Mouse (Mus musculus) neural tube, embryonic 12.5 days (tissue): ENCODE measurements around the gene Slc39a3. TPM values are rescaled to one million over a fixed set of nuclear protein-coding genes. Genes with fewer than 3 reads are reported as not detected.
A peak's percentile ranks its signal among the peaks of the same experiment; 100 is the strongest.
"Not testable (repeated sequence)": the region's sequence is repeated elsewhere in the genome, so short reads cannot be mapped to it uniquely, and the experiment has no call there.

Experiments used
- ATAC-seq: fragments of 200-750 bp; cut with Nextera tagmentation; 2 replicates; pipeline ENCODE4 v1.8.0; 2017; ENCODE audit warnings: low read depth, mild to moderate bottlenecking, moderate TSS enrichment, moderate library complexity; ENCODE audit not compliant: low FRiP score
- H3K27ac ChIP-seq: fragments of 300-500 bp; sonication (generic); 2 replicates; pipeline ENCODE4 v1.5.1; 2016
- H3K27me3 ChIP-seq: fragments of 300-500 bp; sonication (generic); replicated peaks from 2 replicates; pipeline ENCODE4 v1.6.1; 2016; ENCODE audit warnings: mild to moderate bottlenecking
- H3K36me3 ChIP-seq: fragments of 300-500 bp; sonication (generic); 2 replicates; pipeline ENCODE4 v1.6.1; 2016; ENCODE audit warnings: mild to moderate bottlenecking
- H3K4me1 ChIP-seq: fragments of 300-500 bp; sonication (generic); 2 replicates; pipeline ENCODE4 v1.6.1; 2016
- H3K4me2 ChIP-seq: fragments of 300-500 bp; sonication (generic); replicated peaks from 2 replicates; pipeline ENCODE4 v1.6.1; 2016; ENCODE audit warnings: mild to moderate bottlenecking
- H3K4me3 ChIP-seq: fragments of 300-500 bp; sonication (generic); 2 replicates; pipeline ENCODE4 v1.5.1; 2016
- H3K9ac ChIP-seq: fragments of 300-500 bp; sonication (generic); 2 replicates; pipeline ENCODE4 v1.6.1; 2016; ENCODE audit warnings: mild to moderate bottlenecking
- H3K9me3 ChIP-seq: fragments of 300-500 bp; sonication (generic); 2 replicates; pipeline ENCODE4 v1.6.1; 2016; ENCODE audit warnings: mild to moderate bottlenecking
- WGBS: fragments of 180-500 bp; shearing (Covaris S2); methylation state at CpG from one replicate; pipeline ENCODE4 v1.1.7; 2016; 5-methylcytosine and 5-hydroxymethylcytosine counted together
- polyA plus RNA-seq: library from polyadenylated mRNA; unstranded; fragments of >200 nt; fragmentation: Nextera tagmentation; extraction: Ambion mirVana; gene quantifications from 2 replicates; pipeline ENCODE4 v1.2.1, GENCODE M21; 2016

The Slc39a3 gene
- 33.9 and 40.2 TPM in 2 replicates for polyA plus RNA-seq

GRCm38 (mm10) chr10:81036988-81037580, at the start of gene Slc39a3:
Gene Slc39a3, minus strand, starts transcription at chr10:81037426.
- Histone ChIP-seq H3K4me3 (peak within 1 kb of the TSS; percentile 82), H3K27me3 (no peaks in the 10 kb centered on the region), H3K9ac (peak within 1 kb of the TSS; percentile 73), H3K36me3 (peaks cover 21% of the 10 kb centered on the region), H3K9me3 (no peaks in the 10 kb centered on the region), H3K4me1 (peaks cover 5% of the 10 kb centered on the region; the same call in 1 of the 2 replicates), H3K4me2 (peak within 1 kb of the TSS; percentile 71), H3K27ac (no peak within 1 kb of the TSS)
- ATAC-seq, result peak; percentile 99
- 1% methylated on average over 35 of the region's 35 CpGs for WGBS

DNA sequence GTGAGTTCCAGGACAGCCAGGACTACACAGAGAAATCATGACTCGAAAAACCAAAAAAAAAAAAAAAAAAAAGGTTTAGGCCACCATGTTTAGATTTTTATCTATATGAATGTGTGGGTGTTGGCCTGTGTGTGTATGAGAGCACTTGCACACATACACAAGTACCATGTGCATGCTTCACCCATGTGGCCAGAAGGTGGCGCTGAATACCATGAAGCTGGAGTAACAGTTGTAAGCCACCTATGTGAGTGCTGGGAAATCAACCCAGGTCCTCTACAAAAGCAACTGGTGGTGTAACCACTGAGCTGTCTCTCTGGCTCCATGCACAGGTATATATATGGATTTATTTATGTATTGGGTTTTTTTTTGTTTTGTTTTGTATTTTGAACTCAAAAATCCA, 49.8 kb upstream of the Slc39a3 start:
- 45% methylated on average over 2 of the region's 2 CpGs for WGBS

GRCm38 (mm10) chr10:81082168-81082960, 45.1 kb upstream of the Slc39a3 start:
- WGBS, result 88% methylated on average over 7 of the region's 7 CpGs
- no peak overlapping the region for H3K27ac ChIP-seq

More for the DNA sequence above, 49.8 kb upstream of the Slc39a3 start:
- Histone ChIP-seq H3K9ac (no peak overlapping the region), H3K4me1 (0 out of 2 replicates have a peak, but pooled peaks cover 6% of the 10 kb centered on the region), H3K27me3 (no peaks in the 10 kb centered on the region), H3K9me3 (0 out of 2 replicates have a peak, but pooled peaks cover 2% of the 10 kb centered on the region), H3K4me2 (no peak overlapping the region), H3K36me3 (peaks cover 6% of the 10 kb centered on the region), H3K4me3 (no peak overlapping the region), H3K27ac (no peak overlapping the region)
- no peak for ATAC-seq

GRCm38 (mm10) chr10:81080008-81080655, 42.9 kb upstream of the Slc39a3 start:
- no peak overlapping the region for H3K9ac ChIP-seq
- H3K4me2 ChIP-seq, result no peak overlapping the region
- 94% methylated on average over 31 of the region's 31 CpGs for WGBS
- peaks cover 74% of the 10 kb centered on the region for H3K36me3 ChIP-seq
- H3K27ac ChIP-seq, result no peak overlapping the region
- no peaks in the 10 kb centered on the region for H3K4me1 ChIP-seq
- no peak overlapping the region for H3K4me3 ChIP-seq
- H3K9me3 ChIP-seq, result no peaks in the 10 kb centered on the region
- no peak for ATAC-seq
- no peaks in the 10 kb centered on the region for H3K27me3 ChIP-seq

More at GRCm38 (mm10) chr10:81082168-81082960, 45.1 kb upstream of the Slc39a3 start:
- Histone ChIP-seq H3K4me2 (no peak overlapping the region), H3K4me3 (no peak overlapping the region), H3K4me1 (no peaks in the 10 kb centered on the region), H3K9me3 (0 out of 2 replicates have a peak, but pooled peaks cover 2% of the 10 kb centered on the region), H3K36me3 (peaks cover 52% of the 10 kb centered on the region), H3K9ac (no peak overlapping the region), H3K27me3 (no peaks in the 10 kb centered on the region)
- peak; percentile 61; the same call in 1 of the 2 replicates for ATAC-seq

DNA sequence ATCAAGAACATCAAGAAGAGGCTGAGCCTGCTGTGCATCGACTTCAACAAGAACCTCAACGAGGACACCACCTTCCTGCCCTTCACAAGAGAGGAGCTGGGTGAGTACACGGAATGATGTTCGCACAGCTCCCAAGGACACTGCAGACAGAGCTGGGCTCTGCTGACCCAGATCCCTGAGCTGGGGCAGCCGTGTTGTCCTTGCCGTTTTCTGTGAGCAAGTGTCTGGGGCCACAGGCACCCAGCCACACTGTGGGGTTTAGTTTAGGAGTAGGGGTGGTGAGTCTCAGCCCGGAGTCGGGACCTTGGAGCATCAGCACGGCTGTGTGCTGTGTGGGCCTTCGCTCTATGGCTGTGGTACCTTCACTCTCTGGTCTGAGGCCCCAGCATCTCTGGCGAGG, 40.7 kb upstream of the Slc39a3 start:
- Histone ChIP-seq H3K4me1 (no peaks in the 10 kb centered on the region), H3K4me2 (no peak overlapping the region), H3K27me3 (no peaks in the 10 kb centered on the region), H3K9me3 (no peaks in the 10 kb centered on the region), H3K4me3 (no peak overlapping the region), H3K27ac (no peak overlapping the region), H3K9ac (no peak overlapping the region), H3K36me3 (peaks cover 95% of the 10 kb centered on the region)
- ATAC-seq, result no peak
- WGBS, result 97% methylated on average over 11 of the region's 11 CpGs

DNA sequence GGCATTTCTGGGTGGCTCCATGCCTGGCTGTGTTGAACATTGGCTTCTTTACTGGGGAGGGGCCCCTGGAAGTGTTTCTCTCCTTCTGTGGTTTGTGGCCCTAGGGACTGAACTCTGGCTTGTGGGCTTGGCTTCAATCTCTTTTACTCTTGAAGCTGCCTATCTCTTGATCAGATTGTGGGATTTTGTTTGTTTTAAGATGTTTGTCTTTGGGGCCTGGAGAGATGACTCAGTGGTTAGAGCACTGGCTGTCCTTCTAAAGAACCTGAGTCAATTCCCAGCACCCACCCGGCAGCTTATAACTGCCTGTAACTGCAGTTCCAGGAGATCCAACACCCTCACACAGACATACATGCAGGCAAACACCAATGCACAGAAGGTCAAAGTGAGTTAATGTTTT, 39.1 kb upstream of the Slc39a3 start:
- H3K27ac ChIP-seq, result no peak overlapping the region
- H3K9me3 ChIP-seq, result no peaks in the 10 kb centered on the region
- no peaks in the 10 kb centered on the region for H3K27me3 ChIP-seq
- no peak overlapping the region for H3K4me3 ChIP-seq
- ATAC-seq, result no peak
- WGBS, result 100% methylated on average over 1 of the region's 1 CpGs
- H3K4me1 ChIP-seq, result peaks cover 3% of the 10 kb centered on the region; the same call in 1 of the 2 replicates
- H3K36me3 ChIP-seq, result peaks cover 88% of the 10 kb centered on the region
- no peak overlapping the region for H3K4me2 ChIP-seq
- H3K9ac ChIP-seq, result no peak overlapping the region

GRCm38 (mm10) chr10:81075734-81076133, 38.5 kb upstream of the Slc39a3 start:
- 62% methylated on average over 8 of the region's 8 CpGs for WGBS
- Histone ChIP-seq H3K36me3 (peaks cover 82% of the 10 kb centered on the region), H3K9me3 (no peaks in the 10 kb centered on the region), H3K4me2 (no peak overlapping the region), H3K4me1 (peaks cover 9% of the 10 kb centered on the region), H3K27me3 (no peaks in the 10 kb centered on the region), H3K4me3 (no peak overlapping the region), H3K9ac (no peak overlapping the region), H3K27ac (no peak overlapping the region)
- ATAC-seq, result no peak

GRCm38 (mm10) chr10:81073464-81073863, 36.2 kb upstream of the Slc39a3 start:
- peaks cover 59% of the 10 kb centered on the region for H3K36me3 ChIP-seq
- WGBS, result 68% methylated on average over 7 of the region's 7 CpGs

DNA sequence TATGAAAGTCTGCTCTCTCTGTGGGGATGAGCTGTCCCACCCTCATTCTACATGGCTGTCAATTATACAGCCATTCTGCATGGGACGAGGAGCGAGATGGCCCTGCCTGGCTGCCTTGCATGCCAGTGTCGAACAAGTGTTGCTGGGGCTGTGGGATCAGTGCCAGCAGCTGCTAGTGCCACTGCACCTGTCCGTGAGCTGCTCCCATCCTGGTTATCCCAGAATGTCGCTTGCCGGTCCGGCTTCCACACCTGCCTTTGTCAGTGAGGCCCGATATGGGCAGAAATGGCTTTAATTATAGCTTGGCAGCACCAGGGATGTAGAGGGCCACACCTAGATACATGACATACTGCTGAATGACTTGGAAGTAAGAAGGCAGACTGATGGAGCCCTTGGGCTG, 35.1 kb upstream of the Slc39a3 start:
- no peak for ATAC-seq
- no peak overlapping the region for H3K4me2 ChIP-seq
- peaks cover 48% of the 10 kb centered on the region for H3K36me3 ChIP-seq
- H3K4me3 ChIP-seq, result no peak overlapping the region
- H3K27ac ChIP-seq, result no peak overlapping the region
- H3K9me3 ChIP-seq, result no peaks in the 10 kb centered on the region
- 94% methylated on average over 8 of the region's 8 CpGs for WGBS
- H3K27me3 ChIP-seq, result no peaks in the 10 kb centered on the region
- H3K4me1 ChIP-seq, result peaks cover 20% of the 10 kb centered on the region
- H3K9ac ChIP-seq, result no peak overlapping the region

More at GRCm38 (mm10) chr10:81073464-81073863, 36.2 kb upstream of the Slc39a3 start:
- no peak for ATAC-seq
- peaks cover 20% of the 10 kb centered on the region for H3K4me1 ChIP-seq
- H3K4me2 ChIP-seq, result no peak overlapping the region
- no peak overlapping the region for H3K4me3 ChIP-seq
- H3K27me3 ChIP-seq, result no peaks in the 10 kb centered on the region
- H3K9ac ChIP-seq, result no peak overlapping the region
- H3K27ac ChIP-seq, result no peak overlapping the region
- no peaks in the 10 kb centered on the region for H3K9me3 ChIP-seq

- under 1% methylated on average over 35 of the region's 35 CpGs for WGBS
- Histone ChIP-seq H3K9ac (peak within 1 kb of the TSS; percentile 81), H3K9me3 (no peaks in the 10 kb centered on the region), H3K4me2 (peak within 1 kb of the TSS; percentile 82), H3K4me1 (peaks cover 20% of the 10 kb centered on the region), H3K27me3 (no peaks in the 10 kb centered on the region), H3K4me3 (peak within 1 kb of the TSS; percentile 74), H3K36me3 (peaks cover 24% of the 10 kb centered on the region), H3K27ac (no peak within 1 kb of the TSS)
- peak; percentile 93 for ATAC-seq
Measured at GRCm38 (mm10) chr10:81069836-81070235, 32.6 kb upstream of the Slc39a3 start, which contains the start of gene Thop1. Gene Thop1, plus strand, starts transcription at chr10:81070035.

GRCm38 (mm10) chr10:81068706-81069105, 31.5 kb upstream of the Slc39a3 start:
- 79% methylated on average over 5 of the region's 5 CpGs for WGBS
- no peaks in the 10 kb centered on the region for H3K27me3 ChIP-seq
- no peak for ATAC-seq
- H3K36me3 ChIP-seq, result peaks cover 13% of the 10 kb centered on the region
- H3K4me2 ChIP-seq, result no peak overlapping the region
- H3K27ac ChIP-seq, result no peak overlapping the region
- 0 out of 2 replicates have a peak overlapping the region, but pooled peaks have one; percentile 48 for H3K9ac ChIP-seq
- H3K9me3 ChIP-seq, result no peaks in the 10 kb centered on the region
- H3K4me1 ChIP-seq, result peaks cover 20% of the 10 kb centered on the region
- no peak overlapping the region for H3K4me3 ChIP-seq

DNA sequence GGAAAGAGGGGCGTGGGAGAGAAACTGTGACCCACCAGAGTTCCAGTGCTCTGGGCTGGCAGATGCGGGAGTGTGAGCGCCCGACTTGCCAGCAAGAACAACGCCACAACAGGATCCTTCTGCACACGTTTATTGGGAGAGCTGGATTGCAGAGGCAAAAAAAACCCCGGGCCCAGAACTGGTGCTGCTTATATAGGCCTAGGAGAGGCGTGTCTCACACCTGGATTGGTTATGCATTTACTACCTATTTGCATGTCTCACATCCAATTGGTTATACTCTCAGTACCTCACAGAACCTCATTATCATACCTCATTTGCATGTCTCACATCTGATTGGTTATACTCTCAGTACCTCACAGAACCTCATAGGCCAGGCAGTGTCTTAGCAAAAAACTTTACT, 27.3 kb upstream of the Slc39a3 start:
- not testable (repeated sequence) for H3K9me3 ChIP-seq, H3K9ac ChIP-seq, H3K27me3 ChIP-seq, H3K4me3 ChIP-seq, H3K4me2 ChIP-seq, H3K4me1 ChIP-seq, H3K27ac ChIP-seq, H3K36me3 ChIP-seq, ATAC-seq
- 91% methylated on average over 8 of the region's 8 CpGs for WGBS
